Mouse (Mus musculus): ENCODE measurements around the gene Hist1h2ab. TPM values are rescaled to one million over a fixed set of nuclear protein-coding genes. Genes with fewer than 3 reads are reported as not detected.
"Not testable (repeated sequence)": the region's sequence is repeated elsewhere in the genome, so short reads cannot be mapped to it uniquely, and the experiment has no call there.

Hist1h2ab gene
- total RNA-seq (2021) = 10 to 100 TPM in 1 of 2 experiments, 1 to 10 TPM in 1; 9.4 to 10.3 TPM
- long read RNA-seq, experiment 1 = 0 reads
- long read RNA-seq, experiment 2 = 0 reads

- intact Hi-C loops (cut with DNase I) = loop anchor here (10.0 kb wide), 1 partner anchor 1706 kb away; the partner anchor contains the start of genes Hist1h2ag, Hist1h2bj and Hist1h4i
- not testable (repeated sequence) for DNase-seq
Observed at GRCm38 (mm10) chr13:23750839-23751477, at the start of gene Hist1h2ab. TSS of gene Hist1h2ab (plus strand) at chr13:23751126.

- DNase-seq = no peak
Observed at GRCm38 (mm10) chr13:23702220-23702619, 48.7 kb upstream of the Hist1h2ab start.

GRCm38 (mm10) chr13:23702801-23703200, 48.1 kb upstream of the Hist1h2ab start:
- DNase-seq; intact Hi-C loops (cut with DNase I): not testable (repeated sequence)

More at GRCm38 (mm10) chr13:23702220-23702619, 48.7 kb upstream of the Hist1h2ab start:
- intact Hi-C loops (cut with DNase I) = no loop called here

GRCm38 (mm10) chr13:23705751-23706356, 45.1 kb upstream of the Hist1h2ab start:
- DNase-seq = no peak
- intact Hi-C loops (cut with DNase I) = no loop called here

- intact Hi-C loops (cut with DNase I) = no loop called here
- DNase-seq = no peak
Observed at GRCm38 (mm10) chr13:23706771-23707170, 44.2 kb upstream of the Hist1h2ab start.

- intact Hi-C loops (cut with DNase I) = no loop called here
- no peak for DNase-seq
Observed at GRCm38 (mm10) chr13:23708041-23708440, 42.9 kb upstream of the Hist1h2ab start.

GRCm38 (mm10) chr13:23708654-23709053, 42.3 kb upstream of the Hist1h2ab start:
- intact Hi-C loops (cut with DNase I) = no loop called here

GRCm38 (mm10) chr13:23709714-23710373, 41.1 kb upstream of the Hist1h2ab start:
- no peak for DNase-seq
- intact Hi-C loops (cut with DNase I) = no loop called here

More at GRCm38 (mm10) chr13:23708654-23709053, 42.3 kb upstream of the Hist1h2ab start:
- DNase-seq = no peak

- intact Hi-C loops (cut with DNase I) = no loop called here
- DNase-seq = peak; percentile 30 to 42
Observed at GRCm38 (mm10) chr13:23710374-23711089, 40.4 kb upstream of the Hist1h2ab start, which contains the start of gene Hfe. TSS of gene Hfe (minus strand) at chr13:23710854.

GRCm38 (mm10) chr13:23716261-23717042, 34.5 kb upstream of the Hist1h2ab start:
- intact Hi-C loops (cut with DNase I) = no loop called here
- DNase-seq = no peak

GRCm38 (mm10) chr13:23717176-23717575, 33.8 kb upstream of the Hist1h2ab start:
- DNase-seq = no peak
- intact Hi-C loops (cut with DNase I) = no loop called here

- intact Hi-C loops (cut with DNase I); DNase-seq: not testable (repeated sequence)
Observed at GRCm38 (mm10) chr13:23717593-23718245, 33.2 kb upstream of the Hist1h2ab start.

- intact Hi-C loops (cut with DNase I) = no loop called here
- no peak for DNase-seq
Observed at GRCm38 (mm10) chr13:23724239-23724638, 26.7 kb upstream of the Hist1h2ab start.

GRCm38 (mm10) chr13:23725213-23725612, 25.7 kb upstream of the Hist1h2ab start:
- intact Hi-C loops (cut with DNase I) = no loop called here
- no peak for DNase-seq

- intact Hi-C loops (cut with DNase I) = no loop called here
- DNase-seq = no peak
Observed at GRCm38 (mm10) chr13:23728472-23729191, 22.3 kb upstream of the Hist1h2ab start.

GRCm38 (mm10) chr13:23729192-23729525, 21.8 kb upstream of the Hist1h2ab start:
- intact Hi-C loops (cut with DNase I) = no loop called here
- no peak for DNase-seq

- DNase-seq = no peak
- intact Hi-C loops (cut with DNase I) = loop anchor here (10.0 kb wide), 1 partner anchor 105 kb away; the partner anchor contains the start of genes Hist1h1e and Hist1h2be
Observed at GRCm38 (mm10) chr13:23729706-23730105, 21.2 kb upstream of the Hist1h2ab start.

- DNase-seq = no peak
- intact Hi-C loops (cut with DNase I) = loop anchor here (10.0 kb wide), 1 partner anchor 106 kb away; the partner anchor contains the start of genes Hist1h1e and Hist1h2be
Observed at GRCm38 (mm10) chr13:23730479-23730878, 20.4 kb upstream of the Hist1h2ab start.

Measured in gastrocnemius, postnatal 36 days (tissue).